Mouse (Mus musculus) lung, postnatal 10 days (tissue): ENCODE measurements around the gene Ttc1.

Source experiments
- DNase-seq: peaks from one replicate; pipeline ENCODE4 v3.0.0; 2021

Ttc1 gene

DNA sequence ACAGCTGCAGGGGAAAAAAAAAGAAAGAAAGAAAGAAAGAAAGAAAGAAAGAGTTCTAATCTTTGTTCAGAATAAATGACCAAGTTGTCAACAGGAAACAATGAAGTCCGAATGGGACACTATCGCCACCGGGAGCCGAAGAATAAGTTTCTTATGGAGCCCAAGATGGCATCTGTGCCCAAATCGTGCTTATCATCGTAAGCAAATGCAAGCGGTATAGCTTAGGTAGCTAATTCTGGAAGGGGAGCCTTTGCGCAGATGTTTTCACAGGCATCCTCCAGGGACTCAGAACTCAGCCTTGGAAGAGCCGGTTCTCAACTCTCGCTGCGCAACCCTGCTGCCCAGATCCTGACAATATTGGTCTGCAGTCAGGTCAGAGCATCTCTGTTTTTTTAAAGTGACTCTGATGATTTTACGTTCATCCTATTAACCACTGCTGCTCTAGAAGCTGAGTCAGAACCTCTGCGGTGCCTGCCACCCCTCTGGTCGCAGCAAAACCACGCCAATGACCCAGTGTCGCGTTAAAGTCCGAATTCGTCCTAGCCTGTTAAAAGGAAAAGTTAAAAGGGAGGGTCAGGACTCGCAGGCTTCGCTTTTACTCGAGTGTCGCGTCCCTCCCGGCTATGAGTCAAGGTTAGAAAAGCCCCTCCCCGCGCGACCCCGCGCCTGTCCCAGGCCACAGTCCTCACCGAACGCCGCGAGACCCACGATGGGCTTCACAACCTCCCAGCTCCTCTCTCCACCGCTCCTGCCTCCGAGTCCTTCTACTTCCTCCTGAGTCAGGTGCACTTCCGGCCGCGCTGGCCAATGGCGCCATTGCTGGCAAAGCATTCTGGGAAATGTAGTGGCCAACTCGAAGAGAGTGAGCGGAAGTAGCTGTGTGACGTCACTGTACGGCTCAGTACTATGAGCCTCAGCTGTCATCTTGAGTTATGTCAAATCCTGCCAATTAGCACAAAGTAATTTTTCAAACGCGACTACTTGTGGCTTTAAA lies at the start of gene Ttc1:
Ttc1 (minus strand) TSS at position 776 of the 994 bp plus-strand sequence.
- peak; percentile 99 for DNase-seq

DNA sequence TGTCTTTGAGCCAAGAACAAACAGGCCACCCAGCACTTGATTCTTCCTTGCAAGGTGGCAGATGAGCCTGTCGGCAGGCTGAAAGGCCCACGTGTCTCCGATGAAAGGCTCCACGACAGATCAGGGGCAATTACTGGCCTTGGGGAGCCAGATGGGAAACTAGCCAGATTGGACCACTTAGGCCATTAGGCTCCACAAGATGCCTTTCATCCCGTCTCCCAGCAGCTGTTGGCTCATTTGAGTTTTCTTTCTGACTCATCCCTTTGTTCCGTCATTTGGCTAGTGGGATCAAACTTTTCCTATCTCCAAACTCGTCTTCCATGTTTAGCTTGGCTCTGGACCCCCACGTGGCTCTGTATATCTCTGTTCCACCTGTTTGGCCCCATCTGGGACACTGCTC lies 48.2 kb upstream of the Ttc1 start:
- DNase-seq: no peak

DNA sequence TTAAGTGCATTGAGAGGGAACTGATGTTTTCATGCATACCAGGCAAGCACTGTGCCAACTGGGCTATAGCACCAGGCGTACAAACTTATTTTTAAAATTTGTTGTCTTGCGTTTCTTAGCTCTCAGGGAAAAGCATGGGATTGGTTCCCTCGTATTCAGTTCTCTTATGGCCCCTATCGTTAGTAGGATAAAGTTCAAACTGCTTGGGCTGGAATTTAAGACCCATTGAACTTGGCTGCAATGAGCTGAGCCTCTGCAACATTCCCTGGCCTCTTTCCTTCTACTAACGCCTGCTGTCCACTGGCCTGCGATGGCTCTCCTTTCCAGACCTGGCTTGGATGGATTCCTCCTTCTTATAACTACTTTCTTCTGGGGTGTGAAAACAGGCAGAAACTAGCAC lies 42.6 kb upstream of the Ttc1 start:
- DNase-seq: peak; percentile 44

DNA sequence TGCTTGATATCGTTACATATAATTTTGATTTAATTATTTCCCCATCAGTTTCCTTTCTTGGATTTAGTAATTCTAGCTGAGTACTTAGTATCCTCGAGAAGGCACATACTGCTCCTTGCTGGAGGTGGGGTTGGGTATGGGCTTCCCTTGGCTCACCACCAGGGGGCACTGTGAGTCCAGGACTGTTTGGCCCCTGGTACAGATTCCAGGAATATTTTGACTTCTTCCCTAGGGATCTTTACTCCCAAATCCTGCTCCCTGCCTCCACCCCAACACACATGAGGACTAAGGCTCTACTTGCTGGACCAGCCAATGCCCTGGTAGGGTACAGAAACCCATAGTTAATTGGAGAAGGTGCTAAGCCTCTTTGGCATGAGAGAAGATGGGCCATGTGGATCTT lies 36.0 kb upstream of the Ttc1 start:
- peak; percentile 84 for DNase-seq

DNA sequence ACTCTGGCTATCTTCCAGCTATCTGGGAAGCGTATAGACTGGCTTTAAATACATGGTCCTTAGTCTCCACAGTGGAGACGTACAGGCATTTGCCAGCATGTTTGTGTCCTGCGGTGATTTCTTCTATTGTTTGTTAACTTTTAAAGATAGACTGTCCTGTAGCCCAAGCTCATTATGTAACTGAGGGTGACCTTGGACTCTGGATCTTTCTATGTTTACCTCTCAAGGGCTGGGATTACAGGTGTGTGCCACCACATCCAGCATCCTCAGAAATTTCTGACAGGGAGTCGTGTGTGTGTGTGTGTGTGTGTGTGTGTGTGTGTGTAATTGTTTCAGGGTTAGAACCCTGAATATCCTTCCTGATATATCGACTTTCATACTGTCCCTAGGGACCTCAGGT lies 35.3 kb upstream of the Ttc1 start:
- no peak for DNase-seq

DNA sequence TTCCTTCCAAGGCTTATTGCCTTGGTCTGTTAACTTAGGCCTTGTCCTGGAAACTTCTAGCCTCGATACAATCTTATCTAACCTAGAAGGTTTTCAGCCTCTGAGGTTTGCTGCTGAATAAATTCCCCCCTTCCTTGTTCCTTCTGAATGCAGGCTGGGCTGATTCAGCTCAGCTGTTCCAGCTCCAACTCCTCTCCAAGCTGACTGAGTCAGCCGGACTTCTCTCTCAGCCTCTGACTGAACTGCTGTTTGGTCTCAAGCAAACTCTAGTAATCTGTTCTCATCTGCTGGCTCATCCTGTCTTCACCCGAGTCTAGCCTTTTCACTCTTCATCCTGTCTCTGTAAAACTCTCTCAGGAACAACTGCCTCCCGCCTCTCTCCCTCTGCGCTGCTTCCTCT lies 31.7 kb upstream of the Ttc1 start:
- DNase-seq: no peak

DNA sequence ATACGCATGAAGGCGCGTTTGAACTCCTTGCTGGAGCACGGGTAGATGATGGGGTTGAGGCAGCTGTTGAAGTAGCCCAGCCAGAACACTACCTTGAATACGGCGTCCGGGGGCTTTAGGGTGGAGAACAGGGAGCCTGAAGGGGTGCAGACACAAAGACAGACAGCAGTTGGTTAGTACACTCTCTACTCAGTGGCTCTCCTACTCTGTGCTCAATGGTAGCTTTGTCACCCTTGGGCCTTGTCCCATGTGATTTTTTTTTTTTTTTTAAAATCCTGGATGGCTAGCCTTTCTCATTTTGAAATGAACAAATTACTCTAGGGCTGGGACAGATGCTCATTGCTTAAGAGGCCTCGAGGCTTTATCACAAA lies 28.5 kb upstream of the Ttc1 start:
- no peak for DNase-seq

DNA sequence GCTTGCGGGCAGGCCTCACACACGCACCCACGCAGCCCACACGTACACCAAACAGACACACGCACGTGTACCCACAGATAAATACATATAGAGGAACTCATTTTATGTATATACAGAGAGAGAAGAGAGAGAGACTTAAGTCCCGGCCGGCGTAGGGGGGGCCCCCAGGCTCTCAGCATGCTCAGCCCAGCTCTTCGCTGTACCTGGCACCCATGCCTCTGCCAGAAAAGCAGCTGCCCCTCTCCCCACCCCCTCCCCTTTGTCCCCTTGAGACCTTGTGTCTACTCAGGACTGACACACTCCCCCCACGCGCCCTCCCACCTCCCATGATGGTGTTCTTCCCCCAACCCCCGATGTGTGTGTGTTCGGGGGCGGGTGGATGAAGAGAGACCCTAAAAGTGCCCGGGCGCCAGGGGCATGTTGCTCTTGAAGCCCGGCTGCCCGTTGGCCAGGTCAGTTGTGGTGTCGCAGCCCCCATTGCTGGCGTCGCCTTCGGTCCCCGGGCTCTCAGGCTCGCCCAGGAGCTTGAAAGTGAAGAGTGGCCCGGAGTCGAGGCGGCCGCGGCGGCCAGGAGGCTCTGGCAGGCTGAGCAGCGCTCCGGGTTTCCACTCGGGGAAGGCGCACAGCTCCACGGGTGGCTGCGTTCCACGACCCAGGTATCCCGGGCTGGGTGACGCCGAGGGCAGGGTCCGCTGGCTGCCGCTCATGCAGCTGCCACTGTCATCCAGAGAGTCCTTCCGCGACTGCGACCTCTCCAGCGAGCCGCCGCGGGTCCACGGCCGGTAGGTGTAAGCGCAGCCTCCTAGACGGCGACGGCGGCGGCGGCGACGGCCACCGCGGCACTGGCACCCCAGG lies 27.9 kb upstream of the Ttc1 start:
- peak; percentile 22 for DNase-seq

DNA sequence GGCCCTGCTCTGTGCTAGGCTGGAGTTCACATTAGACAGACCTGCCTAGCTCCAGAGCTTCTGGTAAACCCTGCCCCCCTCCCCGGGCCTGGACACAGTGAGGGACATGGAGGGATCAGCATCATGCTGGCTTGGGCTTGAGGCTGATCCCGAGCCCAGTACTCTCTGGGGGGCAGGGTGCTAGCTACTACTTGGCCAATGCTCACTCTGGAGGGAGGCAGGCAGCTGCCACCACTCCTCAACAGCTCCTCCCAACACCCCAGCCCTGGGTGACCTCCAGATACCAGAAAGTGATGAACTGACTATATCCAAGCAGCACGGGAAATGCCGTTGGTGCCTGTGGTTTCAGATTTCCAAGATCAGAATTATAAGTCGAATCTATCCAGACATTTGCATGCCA lies 25.9 kb upstream of the Ttc1 start:
- peak; percentile 90 for DNase-seq

DNA sequence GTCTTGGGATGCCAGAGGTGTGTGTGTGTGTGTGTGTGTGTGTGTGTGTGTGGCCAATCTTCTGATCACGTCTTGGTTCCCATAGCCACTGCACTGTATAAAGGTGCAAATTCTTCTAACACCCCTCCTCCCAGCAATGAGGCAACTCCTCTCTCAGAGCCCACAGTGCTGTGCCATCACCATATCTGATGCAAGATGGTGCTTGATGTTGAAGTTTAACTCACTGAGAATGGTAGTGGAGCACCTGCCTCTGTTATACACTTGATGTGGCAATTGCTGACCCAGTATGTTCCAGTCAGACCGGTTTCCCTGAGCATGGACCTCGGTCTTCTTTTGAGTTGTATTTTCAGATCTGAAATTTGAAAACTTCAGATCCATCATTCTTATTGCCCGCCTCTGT lies 22.3 kb upstream of the Ttc1 start:
- peak; percentile 15 for DNase-seq

DNA sequence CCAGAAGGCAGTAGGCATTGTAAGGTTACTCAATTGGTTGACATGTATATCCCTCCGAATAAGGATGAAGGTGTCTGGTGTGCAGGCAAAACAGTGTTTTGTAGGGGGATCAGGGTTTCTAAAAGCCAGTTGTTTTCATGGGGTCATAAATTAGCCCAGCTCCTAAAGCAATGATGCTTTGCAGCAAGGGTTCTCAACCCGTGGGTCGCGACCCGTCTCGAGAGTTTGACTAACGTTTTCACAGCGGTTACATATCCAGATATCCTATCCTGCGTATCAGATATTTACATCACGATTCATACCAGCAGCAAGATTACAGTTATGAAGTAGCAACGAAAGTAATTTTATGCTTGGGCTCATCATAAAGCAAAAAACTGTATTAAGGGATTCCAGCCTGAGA lies 19.9 kb upstream of the Ttc1 start:
- no peak for DNase-seq

DNA sequence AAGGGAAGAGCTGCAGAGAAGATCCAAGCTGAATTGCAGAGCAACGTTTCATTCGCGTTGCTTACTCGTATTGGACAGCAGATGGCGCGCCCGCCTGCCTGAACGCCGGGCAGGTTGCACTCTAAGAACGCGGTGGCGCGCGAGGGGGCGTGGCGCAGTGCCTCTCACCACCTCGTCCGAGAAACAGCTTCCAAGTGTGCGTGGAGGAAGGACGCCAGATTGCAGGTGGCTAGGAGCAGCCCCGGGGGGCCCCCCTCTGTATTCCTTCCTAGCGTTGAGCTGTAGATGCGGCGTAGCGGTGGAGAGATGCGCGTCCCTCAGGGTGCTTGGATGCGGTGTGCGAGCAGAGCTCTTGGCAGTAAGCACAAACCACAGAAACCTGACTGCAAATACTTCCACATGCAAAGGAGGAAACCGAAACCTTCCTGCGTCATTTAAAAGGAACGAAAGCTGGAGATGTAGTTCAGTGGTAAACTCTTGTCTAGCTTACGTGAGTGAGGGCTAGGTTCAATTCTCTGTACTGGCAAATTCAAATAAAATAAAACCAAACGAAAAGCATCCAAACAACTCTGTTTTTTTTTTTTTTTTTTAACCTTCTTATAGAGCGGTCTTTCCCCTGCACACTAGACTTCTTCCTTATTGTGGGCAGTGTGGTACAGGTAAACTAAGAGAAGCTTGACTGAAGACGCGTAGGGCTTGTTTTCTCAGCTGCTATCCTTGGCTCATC lies 19.3 kb upstream of the Ttc1 start:
- DNase-seq: peak; percentile 81

DNA sequence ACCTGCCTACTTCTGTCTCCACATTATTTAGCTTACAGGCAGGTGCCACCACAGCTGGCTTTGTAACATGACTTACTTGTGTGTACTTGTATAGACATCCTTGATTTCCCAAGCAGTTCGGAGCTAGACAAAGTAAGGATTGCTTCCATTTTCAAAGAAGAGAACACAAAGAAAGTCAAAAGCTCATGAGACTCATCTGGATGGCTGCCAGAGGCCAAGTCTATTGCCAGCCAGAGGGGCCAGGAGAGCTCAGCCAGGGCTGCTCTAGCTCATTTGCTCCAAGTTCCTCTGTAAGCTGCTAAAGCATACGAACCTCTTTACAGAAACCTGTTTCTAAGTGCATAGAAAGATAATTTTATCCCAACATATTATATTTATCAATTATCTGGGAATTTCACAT lies 10.6 kb upstream of the Ttc1 start:
- no peak for DNase-seq

DNA sequence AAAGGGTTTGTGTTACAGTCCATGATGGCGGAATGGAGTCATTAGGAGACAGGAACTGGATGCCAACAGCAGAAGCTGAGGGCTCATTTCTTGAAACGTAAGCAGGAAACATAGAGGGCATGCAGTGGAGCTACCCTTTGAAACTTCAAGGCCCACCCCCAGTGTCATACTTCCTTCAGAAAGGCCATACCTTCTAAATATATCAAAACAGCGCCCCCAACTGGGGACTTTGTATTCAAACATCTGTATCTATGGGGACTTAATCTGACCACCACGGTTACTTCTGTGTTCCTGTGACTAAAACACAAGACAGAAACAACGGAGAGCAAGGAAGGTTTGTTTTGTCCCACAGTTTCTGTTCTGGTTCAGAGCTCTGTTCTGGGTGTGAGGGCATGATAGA lies 7.6 kb upstream of the Ttc1 start:
- DNase-seq: no peak

DNA sequence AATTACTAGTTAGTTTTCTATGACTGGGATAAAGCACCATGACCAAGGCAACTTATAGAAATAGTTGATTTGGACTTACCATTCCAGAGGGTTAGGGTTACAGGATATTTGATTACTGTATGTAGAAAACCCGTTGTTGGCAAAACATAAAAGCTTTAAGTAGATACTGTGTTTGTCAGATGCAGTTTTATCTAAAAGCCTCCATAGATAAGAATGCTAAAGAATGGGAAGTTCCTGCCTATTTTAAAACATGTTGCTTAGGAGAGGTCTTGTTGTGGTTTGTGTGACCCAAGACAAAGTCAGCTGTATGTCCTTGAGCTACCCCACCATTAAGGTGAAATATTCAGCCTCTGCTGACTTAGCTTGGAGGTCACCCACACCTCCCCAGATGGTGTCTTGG lies 6.8 kb upstream of the Ttc1 start:
- DNase-seq: no peak

DNA sequence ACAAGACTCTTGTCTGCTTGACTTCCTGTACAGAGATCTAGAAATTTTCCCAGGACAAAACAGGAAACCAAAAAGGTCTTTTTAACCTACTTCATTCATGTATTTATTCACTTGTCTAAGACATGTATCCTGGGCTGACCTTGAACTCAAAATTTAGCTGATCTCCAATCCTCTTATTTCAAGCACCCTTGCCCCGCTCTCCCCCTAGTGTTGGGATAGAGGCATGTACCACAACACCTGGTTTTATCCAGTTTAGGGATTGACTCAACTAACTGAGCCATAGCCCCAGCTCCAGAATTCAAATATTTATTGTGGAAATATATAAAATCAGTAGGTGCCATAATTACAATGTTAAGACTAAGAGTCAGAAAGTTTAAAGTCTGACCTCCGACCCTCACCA lies 3.7 kb upstream of the Ttc1 start:
- DNase-seq: no peak

DNA sequence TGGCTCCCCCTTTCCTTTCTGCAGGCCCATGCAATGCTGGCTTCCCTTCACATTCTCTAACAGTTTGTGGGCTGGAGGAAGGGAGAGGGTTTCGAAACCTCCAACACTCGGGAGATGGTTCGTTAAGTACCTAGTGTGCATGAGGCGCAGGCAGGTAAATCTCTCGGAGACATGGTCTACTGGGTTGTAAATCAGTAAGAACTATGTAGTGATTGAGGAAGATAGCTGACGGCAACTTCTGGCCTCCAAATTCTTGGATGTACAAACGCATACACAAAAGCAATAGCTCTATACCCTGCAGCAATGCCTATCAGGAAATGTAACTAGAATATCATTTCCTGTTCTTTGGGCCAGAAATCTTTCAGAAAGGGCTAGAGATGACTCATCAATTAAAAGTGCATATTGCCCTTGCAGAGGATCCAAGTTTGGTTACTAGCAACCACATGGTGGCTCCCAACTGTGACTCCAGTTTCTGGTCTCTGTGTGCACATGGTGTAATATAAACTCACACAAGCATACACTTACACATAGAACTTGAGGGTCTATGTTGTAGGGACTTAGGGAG lies 19.0 kb downstream of the Ttc1 start:
- no peak for DNase-seq

DNA sequence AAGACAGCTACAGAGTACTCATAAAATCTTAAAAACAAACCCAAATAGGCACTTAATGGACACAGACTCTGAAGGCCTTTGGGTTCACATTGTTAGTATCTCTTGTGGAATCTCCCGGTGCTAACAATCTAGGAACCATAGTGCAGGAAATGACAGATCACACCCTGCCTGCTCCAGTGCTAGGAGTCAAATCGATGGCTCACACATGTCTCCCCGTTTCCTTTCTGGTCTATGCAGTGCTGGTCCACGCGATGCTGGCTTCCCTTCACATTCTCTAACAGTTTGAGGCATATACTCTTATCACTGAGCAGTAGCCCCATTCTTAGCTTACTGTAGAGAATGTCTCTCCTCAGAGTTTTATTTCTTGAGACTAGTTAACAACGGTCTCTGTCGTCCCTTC lies 20.0 kb downstream of the Ttc1 start:
- DNase-seq: no peak

DNA sequence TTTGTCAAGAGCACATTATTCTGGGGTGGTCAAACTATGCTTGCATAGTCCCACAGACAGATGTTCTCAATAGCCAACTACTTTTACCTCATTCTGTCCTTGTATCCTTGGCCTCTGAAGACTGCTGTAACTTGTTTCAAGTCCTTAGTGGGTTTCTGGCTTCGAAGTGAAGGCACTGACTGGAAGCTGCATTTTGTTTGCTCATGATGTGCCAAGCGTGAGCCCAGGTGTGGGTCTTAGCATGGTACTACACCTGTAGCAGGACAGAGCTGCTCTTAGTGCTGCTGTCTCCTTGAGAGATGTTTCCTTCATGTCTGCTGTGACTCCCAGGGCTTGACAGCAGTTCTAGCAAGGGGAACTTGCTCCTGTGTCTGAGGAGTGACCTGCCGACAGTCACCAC lies 24.4 kb downstream of the Ttc1 start:
- no peak for DNase-seq

DNA sequence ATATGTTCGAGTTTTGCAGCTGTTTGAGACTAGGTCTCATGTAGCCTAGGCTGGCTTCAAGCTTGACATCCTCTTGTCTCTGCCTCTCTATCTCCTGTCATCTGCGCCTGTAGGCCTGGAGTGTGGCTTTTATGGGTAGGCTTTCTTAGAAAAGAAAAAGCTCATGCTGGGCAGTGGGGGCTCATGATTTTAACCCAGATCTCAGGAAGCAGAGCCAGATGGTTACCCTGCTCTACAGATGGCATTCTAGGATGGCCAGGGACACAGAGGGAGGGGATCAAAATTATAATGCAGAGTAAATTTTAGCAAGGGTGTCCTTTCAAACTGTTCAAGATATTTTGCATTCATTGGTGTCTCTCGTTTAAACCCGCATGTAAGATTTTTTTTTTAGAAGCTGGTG lies 35.6 kb downstream of the Ttc1 start:
- DNase-seq: no peak

DNA sequence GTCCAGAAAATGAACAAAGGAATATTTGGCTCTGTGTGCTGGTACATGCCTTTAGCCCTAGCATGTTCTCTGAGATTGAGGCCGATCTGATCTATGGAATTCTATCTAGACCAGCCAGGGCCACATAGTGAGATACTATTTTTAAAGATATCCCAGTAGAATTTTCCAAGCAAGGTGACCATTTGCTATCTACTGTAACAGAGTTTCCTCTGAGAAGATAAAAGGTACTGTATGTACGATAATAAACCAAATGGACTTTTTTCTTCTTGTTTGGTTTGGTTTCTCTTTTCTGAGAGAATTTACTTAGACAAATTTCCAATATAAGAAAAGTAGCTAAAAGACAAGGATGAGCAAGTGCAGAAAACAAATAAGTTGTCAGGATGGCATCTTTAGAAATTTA lies 39.4 kb downstream of the Ttc1 start:
- DNase-seq: no peak

DNA sequence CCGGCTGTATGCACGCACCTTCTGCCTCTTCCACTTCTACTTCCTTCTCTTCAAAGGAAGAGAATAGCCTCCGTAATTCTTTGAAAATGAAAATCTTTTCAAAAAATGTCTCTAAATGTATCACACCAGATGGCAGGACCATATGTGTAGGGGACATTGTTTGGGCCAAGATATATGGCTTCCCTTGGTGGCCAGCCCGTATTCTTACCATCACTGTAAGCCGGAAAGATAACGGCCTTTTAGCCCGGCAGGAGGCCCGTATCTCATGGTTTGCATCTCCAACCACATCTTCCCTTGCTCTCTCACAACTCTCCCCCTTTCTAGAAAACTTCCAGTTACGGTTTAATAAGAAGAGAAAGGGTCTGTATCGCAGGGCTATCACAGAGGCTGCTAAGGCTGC lies 42.1 kb downstream of the Ttc1 start:
- DNase-seq: no peak

DNA sequence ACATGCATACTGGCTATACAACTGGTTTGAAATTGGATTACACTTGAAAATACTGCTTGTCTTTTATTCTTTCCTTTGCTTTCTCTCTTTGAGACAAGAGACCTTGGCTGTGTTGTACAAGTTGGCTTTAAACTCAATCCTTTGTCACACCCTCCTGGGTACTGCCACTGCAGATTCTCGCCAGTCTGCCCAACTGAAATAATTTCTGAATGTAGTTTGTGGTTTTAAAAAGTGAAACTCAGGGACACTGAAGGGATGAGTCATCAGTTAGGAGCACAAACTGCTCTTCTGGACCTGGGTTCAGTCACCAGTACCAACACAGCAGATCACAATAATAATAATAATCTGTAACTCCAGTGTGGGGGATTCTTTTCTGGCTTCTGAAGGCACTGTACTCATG lies 44.3 kb downstream of the Ttc1 start:
- DNase-seq: no peak
